Mouse (Mus musculus) MEL (cell line): ENCODE data around the gene Ccdc194. TPM values are rescaled to one million over a fixed set of nuclear protein-coding genes. Genes with fewer than 3 reads are reported as not detected.

ENCODE experiments used
- DNase-seq: peaks from one replicate; pipeline ENCODE4 v3.0.0; 2011; ENCODE audit warnings: low read depth, low spot score
- H3K27ac ChIP-seq: 2 replicates; pipeline ENCODE4 v1.5.1; 2012; ENCODE audit warnings: low read depth, mild to moderate bottlenecking, control low read depth, low read length, moderate library complexity; ENCODE audit not compliant: control insufficient read depth
- H3K27me3 ChIP-seq, 2 experiments: fragments of 150-350 bp in 1 of 2; sonication (generic) in 1 of 2; 2 replicates each; pipeline ENCODE4 v1.6.1; 2012; ENCODE audit warnings: low read length in 2 of 2, mild to moderate bottlenecking in 2 of 2, improper control_type of control experiment in 1 of 2, moderate library complexity in 1 of 2; ENCODE audit not compliant: insufficient read depth in 2 of 2, control insufficient read depth in 1 of 2
- H3K36me3 ChIP-seq, 2 experiments: 2 replicates each; pipeline ENCODE4 v1.6.1; 2012 to 2014; ENCODE audit warnings: low read length in 2 of 2, improper control_type of control experiment in 1 of 2, inconsistent platforms in 1 of 2, mild to moderate bottlenecking in 1 of 2; ENCODE audit not compliant: insufficient read depth in 2 of 2, control insufficient read depth in 1 of 2
- H3K4me1 ChIP-seq, 2 experiments: fragments of 150-350 bp in 1 of 2; sonication (generic) in 1 of 2; 2 replicates each; pipeline ENCODE4 v1.6.1; 2012; ENCODE audit warnings: low read length in 2 of 2, improper control_type of control experiment in 1 of 2, mild to moderate bottlenecking in 1 of 2; ENCODE audit not compliant: insufficient read depth in 2 of 2, control insufficient read depth in 1 of 2
- H3K4me3 ChIP-seq, 2 experiments: fragments of 150-350 bp in 1 of 2; sonication (generic) in 1 of 2; 2 replicates each; pipeline ENCODE4 v1.5.1; 2012; ENCODE audit warnings: low read depth in 2 of 2, low read length in 2 of 2, mild to moderate bottlenecking in 2 of 2, moderate library complexity in 2 of 2, control low read depth in 1 of 2, improper control_type of control experiment in 1 of 2; ENCODE audit not compliant: control insufficient read depth in 1 of 2, insufficient read depth in 1 of 2
- H3K79me2 ChIP-seq: 2 replicates; pipeline ENCODE4 v1.6.1; 2012; ENCODE audit warnings: mild to moderate bottlenecking, low read length, moderate library complexity; ENCODE audit not compliant: control insufficient read depth, poor library complexity, insufficient read depth
- H3K9ac ChIP-seq: 2 replicates; pipeline ENCODE4 v1.6.1; 2012; ENCODE audit warnings: low read depth, mild to moderate bottlenecking, control low read depth, low read length, moderate library complexity; ENCODE audit not compliant: control insufficient read depth, poor library complexity, severe bottlenecking
- H3K9me3 ChIP-seq: fragments of 150-350 bp; sonication (generic); replicated peaks from 2 replicates; pipeline ENCODE4 v1.6.1; 2012; ENCODE audit warnings: mild to moderate bottlenecking, low read length, improper control_type of control experiment, moderate library complexity; ENCODE audit not compliant: insufficient read depth
- BHLHE40 ChIP-seq: IDR thresholded peaks from 2 replicates; pipeline ENCODE4 v1.6.1; 2012; ENCODE audit warnings: low read depth, mild to moderate bottlenecking, inconsistent platforms, low read length, improper control_type of control experiment, borderline replicate concordance
- CHD1 ChIP-seq: IDR thresholded peaks from 2 replicates; pipeline ENCODE4 v1.6.1; 2012; ENCODE audit warnings: low read depth, mild to moderate bottlenecking, inconsistent platforms, low read length, improper control_type of control experiment
- E2F4 ChIP-seq: IDR thresholded peaks from 2 replicates; pipeline ENCODE4 v1.6.1; 2011; ENCODE audit warnings: low read depth, low read length, improper control_type of control experiment, borderline replicate concordance
- ETS1 ChIP-seq: IDR thresholded peaks from 2 replicates; pipeline ENCODE4 v1.6.1; 2012; ENCODE audit warnings: low read depth, mild to moderate bottlenecking, inconsistent platforms, low read length, improper control_type of control experiment, moderate library complexity
- MAFK ChIP-seq: IDR thresholded peaks from 2 replicates; pipeline ENCODE4 v1.6.1; 2011; ENCODE audit warnings: low read depth, mild to moderate bottlenecking, low read length, improper control_type of control experiment, borderline replicate concordance
- MAX ChIP-seq: IDR thresholded peaks from 2 replicates; pipeline ENCODE4 v1.6.1; 2011; ENCODE audit warnings: low read length, improper control_type of control experiment
- MAZ ChIP-seq: IDR thresholded peaks from 2 replicates; pipeline ENCODE4 v1.6.1; 2012; ENCODE audit warnings: low read depth, mild to moderate bottlenecking, inconsistent platforms, low read length, improper control_type of control experiment
- MEF2A ChIP-seq: IDR thresholded peaks from 2 replicates; pipeline ENCODE4 v1.6.1; 2014; ENCODE audit warnings: low read depth, mild to moderate bottlenecking, inconsistent platforms, low read length, improper control_type of control experiment; ENCODE audit not compliant: poor library complexity, insufficient replicate concordance, severe bottlenecking; ENCODE audit errors: extremely low read depth
- MYC ChIP-seq: IDR thresholded peaks from 2 replicates; pipeline ENCODE4 v1.6.1; 2011; ENCODE audit warnings: low read depth, mild to moderate bottlenecking, low read length, improper control_type of control experiment, moderate library complexity
- NELFE ChIP-seq: IDR thresholded peaks from 2 replicates; pipeline ENCODE4 v1.6.1; 2011; ENCODE audit warnings: low read depth, low read length, improper control_type of control experiment
- POLR2A ChIP-seq, 2 experiments: IDR thresholded peaks; 2 replicates each; pipeline ENCODE4 v1.6.1; 2011 to 2012; ENCODE audit warnings: low read length in 2 of 2, mild to moderate bottlenecking in 2 of 2, control low read depth in 1 of 2, improper control_type of control experiment in 1 of 2, low read depth in 1 of 2, moderate library complexity in 1 of 2; ENCODE audit not compliant: control insufficient read depth in 1 of 2, insufficient read depth in 1 of 2, poor library complexity in 1 of 2
- UBTF ChIP-seq: IDR thresholded peaks from 2 replicates; pipeline ENCODE4 v1.6.1; 2012; ENCODE audit warnings: low read depth, mild to moderate bottlenecking, inconsistent platforms, low read length, improper control_type of control experiment, moderate library complexity, borderline replicate concordance; ENCODE audit not compliant: insufficient read depth
- USF1 ChIP-seq: IDR thresholded peaks from 2 replicates; pipeline ENCODE4 v1.6.1; 2014; ENCODE audit warnings: low read depth, mild to moderate bottlenecking, inconsistent platforms, low read length, improper control_type of control experiment, moderate library complexity
- polyA plus RNA-seq, 2 experiments: library from polyadenylated mRNA; stranded (reverse) in 1 of 2; unstranded in 1 of 2; fragments of >175 nt in 1 of 2; fragments of >200 nt in 1 of 2; gene quantifications; 2 replicates each; pipeline versions ENCODE4 v1.2.1 to v1.2.4; 2012; ENCODE audit warnings: low replicate concordance in 2 of 2, low read depth in 1 of 2; ENCODE audit not compliant: insufficient read length in 2 of 2, insufficient read depth in 1 of 2, missing spikeins in 1 of 2
- total RNA-seq: library from RNA; depleted of rRNA; stranded (reverse); fragments of 300-350 nt; gene quantifications from 2 replicates; pipeline ENCODE4 v1.2.3, GENCODE M21; 2012

The Ccdc194 gene
- total and polyA plus RNA-seq, 3 experiments = not detected

- peak; percentile 83 for DNase-seq
- peak; percentile 57; the same call in 1 of the 2 replicates for TF ChIP-seq MAX
- no peak for TF ChIP-seq ETS1
- TF ChIP-seq USF1 = peak; percentile 66; the same call in 1 of the 2 replicates
- no peak for TF ChIP-seq CHD1
- H3K79me2 ChIP-seq = no peaks in the 10 kb centered on the region
- H3K4me1 ChIP-seq = no peaks in the 10 kb centered on the region; a peak in 1 of 4 replicates
- H3K9me3 ChIP-seq = no peaks in the 10 kb centered on the region
- peak overlapping the region; percentile 37 to 52 for H3K4me3 ChIP-seq
- no peaks in the 10 kb centered on the region; a peak in 2 of 4 replicates for H3K27me3 ChIP-seq
- peak overlapping the region; percentile 41 for H3K9ac ChIP-seq
- H3K36me3 ChIP-seq = no peaks in the 10 kb centered on the region
- H3K27ac ChIP-seq = no peak overlapping the region
Observed at GRCm38 (mm10) chr8:71570291-71570954, 44.9 kb upstream of the Ccdc194 start.

GRCm38 (mm10) chr8:71569366-71570290 is 44.1 kb upstream of the Ccdc194 start:
- 0 out of 4 replicates have a peak, but pooled peaks of 1 of the 2 experiments have one; percentile 25 for TF ChIP-seq POLR2A (IDR thresholded peaks at IDR 0.05; ENCODE audit: control insufficient read depth in 1 of 2, insufficient read depth in 1 of 2, low read depth in 1 of 2, low read length in 2 of 2, poor library complexity in 1 of 2)
- TF ChIP-seq BHLHE40 = no peak
- Histone ChIP-seq H3K4me3 (no peak overlapping the region), H3K36me3 (no peaks in the 10 kb centered on the region), H3K27ac (no peak overlapping the region), H3K4me1 (no peaks in the 10 kb centered on the region; a peak in 1 of 4 replicates), H3K9ac (no peak overlapping the region), H3K9me3 (no peaks in the 10 kb centered on the region), H3K27me3 (no peaks in the 10 kb centered on the region; a peak in 2 of 4 replicates), H3K79me2 (no peaks in the 10 kb centered on the region)
- no peak for DNase-seq

GRCm38 (mm10) chr8:71568941-71569340 is 43.4 kb upstream of the Ccdc194 start:
- TF ChIP-seq MAZ (no peak), E2F4 (no peak), NELFE (no peak), UBTF (no peak), MEF2A (no peak), CHD1 (no peak), MAFK (no peak), MYC (no peak), MAX (no peak)
- Histone ChIP-seq H3K4me1 (no peaks in the 10 kb centered on the region; a peak in 1 of 4 replicates), H3K36me3 (no peaks in the 10 kb centered on the region), H3K27me3 (no peaks in the 10 kb centered on the region; a peak in 1 of 4 replicates), H3K9me3 (no peaks in the 10 kb centered on the region), H3K4me3 (no peak overlapping the region), H3K27ac (no peak overlapping the region), H3K79me2 (no peaks in the 10 kb centered on the region), H3K9ac (no peak overlapping the region)
- DNase-seq = no peak
